In genomic region chr17:67948601-67949000, GRCm38 (mm10) we compare ENCODE assay signal across 24 mouse cellular contexts. TPM values are rescaled to one million over a fixed set of nuclear protein-coding genes. Genes with fewer than 3 reads are reported as not detected.
DNase-seq lines count a peak whose midpoint lies in the region; ATAC-seq and TF ChIP-seq lines count a peak whose summit lies in the region.
"Had no signal": no experiment of that assay in that cellular context is flagged by ENCODE, and none has a peak within 500 bp of the region (broad histone marks: within the 10 kb centered on the region; RNA-seq: fewer than 3 reads in every experiment).

No protein-coding gene starts in this region.

- H3K4me1 ChIP-seq in lung, embryonic 14.5 days (ENCODE audit: insufficient read depth), result peaks cover 43% of the 10 kb centered on the region
- H3K4me1 ChIP-seq in lung, postnatal 0 days (ENCODE audit: insufficient read depth, low read depth, low read length), result peaks cover 6% of the 10 kb centered on the region
- H3K4me1 ChIP-seq in intestine, embryonic 14.5 days (replicated peaks; ENCODE audit: control insufficient read depth, insufficient read depth, low read length), result peaks cover 56% of the 10 kb centered on the region
- H3K4me1 ChIP-seq in limb, embryonic 12.5 days (replicated peaks), result peaks cover 62% of the 10 kb centered on the region
- peaks cover 42% of the 10 kb centered on the region for H3K4me1 ChIP-seq in stomach, embryonic 16.5 days (ENCODE audit: control insufficient read depth, insufficient read depth, low read length)
- H3K4me1 ChIP-seq: liver, embryonic 13.5 days had no signal

- no peak for TF ChIP-seq EP300 in lung, postnatal 0 days (IDR thresholded peaks at IDR 0.05)

- ATAC-seq in lung, embryonic 14.5 days (ENCODE audit: insufficient read depth), result no peak
- no peak for ATAC-seq in lung, postnatal 0 days
- ATAC-seq in intestine, embryonic 14.5 days (replicated peaks; ENCODE audit: low FRiP score, low TSS enrichment, low read depth), result no peak
- ATAC-seq in limb, embryonic 12.5 days (ENCODE audit: insufficient number of reproducible peaks, insufficient read depth, low FRiP score, low TSS enrichment, low read depth), result no peak
- peak; percentile 22; the same call in 1 of the 2 replicates for ATAC-seq in stomach, embryonic 16.5 days (ENCODE audit: insufficient read depth, low FRiP score)
- no peak for ATAC-seq in cerebellum, adult (ENCODE audit: insufficient number of reproducible peaks, low FRiP score, low TSS enrichment)
- ATAC-seq: CD4-positive, CD25-positive, alpha-beta regulatory T cell, adult 4 months; forebrain, embryonic 16.5 days; inflammation-experienced regulatory T-cells, adult 6 months had no signal

- H3K4me3 ChIP-seq in lung, embryonic 14.5 days (ENCODE audit: low read depth, low read length), result no peak overlapping the region
- H3K4me3 ChIP-seq in lung, postnatal 0 days (ENCODE audit: low read depth, low read length), result no peak overlapping the region
- H3K4me3 ChIP-seq in intestine, embryonic 14.5 days (ENCODE audit: low read depth, low read length), result no peak overlapping the region
- peak overlapping the region; percentile 52 for H3K4me3 ChIP-seq in limb, embryonic 12.5 days (replicated peaks)
- H3K4me3 ChIP-seq in stomach, embryonic 16.5 days (replicated peaks; ENCODE audit: low read length), result no peak overlapping the region
- H3K4me3 ChIP-seq: forebrain, embryonic 10.5 days; left cerebral cortex, adult 2 months; liver, embryonic 13.5 days; midbrain, embryonic 10.5 days had no signal

- H3K36me3 ChIP-seq in lung, embryonic 14.5 days (ENCODE audit: insufficient read depth), result no peaks in the 10 kb centered on the region
- no peaks in the 10 kb centered on the region for H3K36me3 ChIP-seq in lung, postnatal 0 days (ENCODE audit: insufficient read depth, low read length)
- H3K36me3 ChIP-seq in intestine, embryonic 14.5 days (ENCODE audit: control insufficient read depth, insufficient read depth, low read length), result no peaks in the 10 kb centered on the region
- H3K36me3 ChIP-seq in limb, embryonic 12.5 days, result no peaks in the 10 kb centered on the region
- no peaks in the 10 kb centered on the region for H3K36me3 ChIP-seq in stomach, embryonic 16.5 days (ENCODE audit: control insufficient read depth, insufficient read depth, low read length)
- H3K36me3 ChIP-seq: liver, embryonic 13.5 days; midbrain, embryonic 10.5 days had no signal

- 33% methylated on average over 5 of the region's 5 CpGs for WGBS in lung, embryonic 14.5 days
- WGBS in lung, postnatal 0 days, result 32% methylated on average over 5 of the region's 5 CpGs
- 36% methylated on average over 5 of the region's 5 CpGs for WGBS in intestine, embryonic 14.5 days
- 40% methylated on average over 5 of the region's 5 CpGs for WGBS in limb, embryonic 12.5 days
- WGBS in stomach, embryonic 16.5 days, result 33% methylated on average over 5 of the region's 5 CpGs

- H3K4me2 ChIP-seq in lung, embryonic 14.5 days, result 0 out of 2 replicates have a peak overlapping the region, but pooled peaks have one; percentile 21
- H3K4me2 ChIP-seq in lung, postnatal 0 days (replicated peaks; ENCODE audit: low read depth, low read length), result no peak overlapping the region
- peak overlapping the region; percentile 52; the same call in 1 of the 2 replicates for H3K4me2 ChIP-seq in intestine, embryonic 14.5 days (ENCODE audit: low read length)
- H3K4me2 ChIP-seq in limb, embryonic 12.5 days, result peak overlapping the region; percentile 71
- peak overlapping the region; percentile 51 for H3K4me2 ChIP-seq in stomach, embryonic 16.5 days (ENCODE audit: low read depth, low read length)
- H3K4me2 ChIP-seq: hindbrain, embryonic 14.5 days; liver, embryonic 13.5 days had no signal

- H3K9ac ChIP-seq in lung, embryonic 14.5 days, result no peak overlapping the region
- no peak overlapping the region for H3K9ac ChIP-seq in lung, postnatal 0 days (replicated peaks; ENCODE audit: low read depth)
- no peak overlapping the region for H3K9ac ChIP-seq in intestine, embryonic 14.5 days (ENCODE audit: low read length)
- H3K9ac ChIP-seq in limb, embryonic 12.5 days (replicated peaks), result peak overlapping the region; percentile 70; the same call in 1 of the 2 replicates
- H3K9ac ChIP-seq in stomach, embryonic 16.5 days (ENCODE audit: low read length), result no peak overlapping the region
- H3K9ac ChIP-seq: hindbrain, embryonic 14.5 days; liver, embryonic 13.5 days had no signal

- 0 out of 2 replicates have a peak, but pooled peaks have one; percentile 13 for TF ChIP-seq CTCF in lung, embryonic 14.5 days (IDR thresholded peaks at IDR 0.05; ENCODE audit: low read depth)
- no peak for TF ChIP-seq CTCF in lung, postnatal 0 days (IDR thresholded peaks at IDR 0.05)

- H3K9me3 ChIP-seq in lung, embryonic 14.5 days (ENCODE audit: low read depth, low read length), result no peaks in the 10 kb centered on the region
- H3K9me3 ChIP-seq in lung, postnatal 0 days (ENCODE audit: low read length), result no peaks in the 10 kb centered on the region
- no peaks in the 10 kb centered on the region for H3K9me3 ChIP-seq in intestine, embryonic 14.5 days (ENCODE audit: control insufficient read depth, low read length)
- H3K9me3 ChIP-seq in limb, embryonic 12.5 days, result no peaks in the 10 kb centered on the region
- no peaks in the 10 kb centered on the region for H3K9me3 ChIP-seq in stomach, embryonic 16.5 days (replicated peaks; ENCODE audit: control insufficient read depth, low read length)
- H3K9me3 ChIP-seq: forebrain, embryonic 10.5 days; liver, embryonic 13.5 days; midbrain, embryonic 10.5 days had no signal

- no peaks in the 10 kb centered on the region for H3K27me3 ChIP-seq in lung, embryonic 14.5 days (ENCODE audit: insufficient read depth, low read length)
- H3K27me3 ChIP-seq in lung, postnatal 0 days (replicated peaks; ENCODE audit: insufficient read depth, low read length), result no peaks in the 10 kb centered on the region
- no peaks in the 10 kb centered on the region for H3K27me3 ChIP-seq in intestine, embryonic 14.5 days (replicated peaks; ENCODE audit: control insufficient read depth, insufficient read depth, low read length)
- no peaks in the 10 kb centered on the region for H3K27me3 ChIP-seq in limb, embryonic 12.5 days
- H3K27me3 ChIP-seq in stomach, embryonic 16.5 days (ENCODE audit: control insufficient read depth, insufficient read depth, low read length), result no peaks in the 10 kb centered on the region
- H3K27me3 ChIP-seq: liver, embryonic 13.5 days had no signal

- no peak overlapping the region for H3K27ac ChIP-seq in lung, embryonic 14.5 days (ENCODE audit: low read depth)
- H3K27ac ChIP-seq in lung, postnatal 0 days (ENCODE audit: low read length), result no peak overlapping the region
- H3K27ac ChIP-seq in intestine, embryonic 14.5 days (ENCODE audit: low read depth), result no peak overlapping the region
- no peak overlapping the region for H3K27ac ChIP-seq in limb, embryonic 12.5 days
- H3K27ac ChIP-seq in stomach, embryonic 16.5 days (ENCODE audit: low read length), result no peak overlapping the region
- H3K27ac ChIP-seq: forebrain, embryonic 10.5 days; hindbrain, embryonic 14.5 days; left cerebral cortex, adult 2 months; liver, embryonic 13.5 days; macrophage; midbrain, embryonic 10.5 days had no signal

- peak; percentile 43 for DNase-seq in lung, embryonic 14.5 days
- no peak for DNase-seq in lung, postnatal 0 days (ENCODE audit: low spot score)
- no peak for DNase-seq in intestine, embryonic 14.5 days (ENCODE audit: low spot score)
- DNase-seq in layer of hippocampus, adult 9-11 months, result no peak
- no peak for DNase-seq in kidney, adult 11 months
- DNase-seq: adrenal gland, postnatal 14 days; cerebellum, adult 9-10 months; gastrocnemius, postnatal 10 days; heart, adult 18-20 months; kidney, postnatal 4 days; liver, embryonic 13.5 days; right cerebral cortex, adult 18-20 months; thymus, postnatal 36 days had no signal

RNA-seq across cellular contexts. Expression of gene Arhgap28, which starts 55.3 kb away (rescaled TPM):
- polyA plus RNA-seq in lung, embryonic 14.5 days (2014; fragmentation: Nextera tagmentation; extraction: Ambion mirVana), result 70.4 and 71.4 TPM in 2 replicates
- 12.2 and 13.3 TPM in 2 replicates for polyA plus RNA-seq in lung, postnatal 0 days (2015; fragmentation: Nextera tagmentation; extraction: Ambion mirVana)
- 29.9 and 36.3 TPM in 2 replicates for polyA plus RNA-seq in intestine, embryonic 14.5 days (2014; fragmentation: Nextera tagmentation; extraction: Ambion mirVana)
- polyA plus RNA-seq in limb, embryonic 12.5 days (2016; fragmentation: Nextera tagmentation; extraction: Ambion mirVana), result 67.0 and 70.5 TPM in 2 replicates
- polyA plus RNA-seq in stomach, embryonic 16.5 days (2015; fragmentation: Nextera tagmentation; extraction: Ambion mirVana), result 26.1 and 26.7 TPM in 2 replicates
- polyA plus RNA-seq: CD4-positive, CD25-positive, alpha-beta regulatory T cell, adult 4 months; inflammation-experienced regulatory T-cells, adult 6 months had no signal
